Mouse (Mus musculus) C3H10T1/2 (cell line): ENCODE measurements around the gene Fanci. TPM values are rescaled to one million over a fixed set of nuclear protein-coding genes. Genes with fewer than 3 reads are reported as not detected.

Experiments
- polyA plus RNA-seq, 2 experiments: library from polyadenylated mRNA; unstranded; fragments of >200 nt; fragmentation: generic; extraction: Trizol; gene quantifications; one replicate each; pipeline ENCODE4 v1.2.1; 2012; ENCODE audit warnings: missing spikeins in 2 of 2

Fanci gene
- 1 to 10 TPM in 1 of 2 experiments, under 1 TPM in 1; 0.84 to 4.8 TPM for polyA plus RNA-seq

DNA sequence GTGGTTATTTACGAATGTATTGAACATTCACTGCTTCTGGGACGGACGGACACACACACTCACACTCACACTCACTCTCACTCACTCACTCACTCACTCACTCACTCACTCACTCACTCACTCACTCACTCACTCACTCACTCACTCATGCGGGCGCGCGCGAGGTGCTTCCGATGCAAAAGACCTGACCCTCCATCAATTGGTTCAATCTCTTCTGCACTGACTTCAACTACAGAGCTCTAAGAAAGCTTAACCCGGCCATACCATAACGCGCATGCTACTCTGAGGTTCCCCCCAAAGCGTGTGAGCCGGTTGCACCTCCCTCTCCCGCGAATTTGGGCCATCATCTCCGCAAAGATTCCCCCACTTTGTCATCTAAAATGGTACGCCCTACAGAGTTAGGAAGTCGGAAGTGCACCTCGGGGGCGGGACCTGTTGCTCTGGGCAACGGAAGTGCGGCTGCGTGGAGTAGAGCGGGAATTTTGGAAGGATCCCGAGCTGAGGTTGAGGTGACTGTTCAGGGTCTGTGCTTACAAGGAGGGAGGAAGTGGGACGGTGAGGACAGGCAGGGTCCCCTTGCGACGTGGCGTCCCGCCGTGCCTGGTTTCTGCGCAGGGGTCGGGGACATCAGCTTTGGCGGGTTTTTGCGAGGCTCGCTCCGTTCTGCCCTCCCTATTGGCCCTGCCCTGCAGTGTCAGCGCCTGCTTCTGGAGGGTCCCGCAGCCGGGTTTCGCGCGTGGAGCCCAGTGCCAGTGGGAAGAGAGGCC, at the start of gene Fanci:
TSS of gene Fanci (plus strand) at position 47 of the 767 bp plus-strand sequence.

DNA sequence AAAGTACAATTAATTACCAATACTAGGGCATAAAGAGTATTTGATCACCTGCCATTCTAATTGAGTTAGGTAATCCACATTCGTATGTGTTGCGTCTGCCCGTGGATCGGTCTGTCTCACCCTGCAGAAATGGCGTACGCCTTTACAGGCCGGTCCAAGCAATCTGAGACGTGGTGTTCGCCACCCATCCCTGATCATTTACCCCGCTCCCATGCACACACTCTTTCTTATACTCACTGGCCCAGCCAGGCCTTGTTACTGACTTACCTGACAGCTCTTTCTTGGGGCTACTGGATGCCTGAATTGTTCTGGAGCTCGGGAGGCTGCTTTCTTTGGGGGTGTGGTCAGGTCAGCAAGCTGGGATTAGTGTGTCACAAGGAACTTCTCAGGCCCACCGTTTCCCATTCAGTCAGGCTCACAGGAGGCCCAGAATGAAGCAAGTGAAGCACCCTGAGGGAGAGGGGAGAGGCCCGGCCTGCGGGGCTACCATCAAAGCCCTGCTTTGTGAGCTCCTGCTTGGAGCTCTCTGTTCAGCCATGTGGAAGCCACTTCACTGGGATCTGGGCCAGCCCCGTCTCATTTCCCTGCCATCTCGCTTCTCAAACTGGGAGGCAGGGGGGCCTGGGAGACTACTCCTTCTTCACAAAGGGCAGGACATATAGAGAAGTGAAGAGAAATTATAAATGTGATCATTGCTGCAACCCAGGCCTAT, 5.2 kb upstream of the Fanci start, which contains the start of gene Rlbp1:
TSS of gene Rlbp1 (minus strand) at position 627 of the 712 bp plus-strand sequence.

DNA sequence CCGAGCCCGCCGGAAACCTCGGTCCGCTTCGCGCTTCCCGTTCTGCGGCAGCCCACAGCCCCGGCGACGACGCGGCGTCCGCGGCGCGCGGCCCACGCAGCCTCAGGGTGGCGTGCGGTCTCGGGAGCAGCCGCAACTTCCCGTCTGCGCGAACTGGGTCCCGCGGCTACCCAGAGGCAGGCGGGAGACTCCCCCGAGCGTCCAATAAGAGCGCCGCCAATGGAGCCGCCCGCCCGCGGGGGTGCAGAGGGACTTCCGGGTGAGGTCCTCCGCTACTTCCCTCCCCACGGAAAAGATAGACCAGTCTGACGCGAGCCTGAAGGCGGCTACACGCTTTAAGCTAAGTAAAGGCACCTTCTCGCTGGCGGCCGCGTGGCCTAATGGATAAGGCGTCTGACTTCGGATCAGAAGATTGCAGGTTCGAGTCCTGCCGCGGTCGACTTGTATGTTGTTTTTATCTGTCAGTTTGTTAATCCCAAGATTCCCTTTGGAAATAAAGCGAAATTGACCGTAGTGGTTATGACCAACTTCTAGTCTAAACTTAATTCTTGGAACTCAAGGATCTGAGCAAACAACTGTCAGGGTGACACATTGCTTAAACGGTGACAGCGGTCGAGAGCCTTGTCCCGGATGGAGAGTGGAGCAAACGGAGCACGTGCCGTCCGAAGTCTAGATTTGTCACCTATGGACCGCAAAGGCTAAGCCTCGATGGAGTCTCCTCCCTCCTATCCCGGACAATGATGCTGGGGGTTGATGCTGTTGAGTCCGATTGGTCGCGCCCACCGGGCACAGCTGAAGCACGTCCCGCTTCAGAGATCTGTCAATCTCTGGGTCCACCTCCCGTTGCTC, 74.5 kb downstream of the Fanci start, which contains the start of gene Polg:
TSS of gene Polg (minus strand) at position 310 of the 849 bp plus-strand sequence.

Other genes starting within 250 kb of the Fanci start
- 100 to 1,000 TPM; 249 to 347 TPM for gene Mfge8, start 242.9 kb upstream of the Fanci start, polyA plus RNA-seq
- gene Abhd2, start 118.7 kb upstream of the Fanci start, polyA plus RNA-seq: 10 to 100 TPM in 1 of 2 experiments, 1 to 10 TPM in 1; 3.4 to 12.7 TPM
- gene Rlbp1, start 4.9 kb upstream of the Fanci start, polyA plus RNA-seq: under 1 TPM; 0.05 to 0.48 TPM
- gene Polg, start 74.4 kb downstream of the Fanci start, polyA plus RNA-seq: 10 to 100 TPM; 20.5 to 25.2 TPM
- gene Rhcg, start 225.7 kb downstream of the Fanci start, polyA plus RNA-seq: under 1 TPM; 0.02 to 0.05 TPM